Comparison of ENCODE assay signal across 16 mouse cellular contexts in genomic region chr3:107765979-107766378, GRCm38 (mm10).
"Had no signal": no experiment of that assay in that cellular context is flagged by ENCODE, and none has a peak within 500 bp of the region (broad histone marks: within the 10 kb centered on the region; RNA-seq: fewer than 3 reads in every experiment).

No protein-coding gene starts in this region.

- H3K27me3 ChIP-seq: limb, embryonic 15.5 days; midbrain, embryonic 15.5 days; neural tube, embryonic 13.5 days; stomach, embryonic 15.5 days had no signal

- H3K9me3 ChIP-seq: limb, embryonic 12.5 days; limb, embryonic 15.5 days; lung, embryonic 15.5 days; midbrain, embryonic 12.5 days; midbrain, embryonic 15.5 days; neural tube, embryonic 13.5 days; stomach, embryonic 15.5 days had no signal

- H3K9ac ChIP-seq: limb, embryonic 12.5 days; limb, embryonic 15.5 days; lung, embryonic 15.5 days; midbrain, embryonic 12.5 days; midbrain, embryonic 15.5 days; neural tube, embryonic 13.5 days; stomach, embryonic 15.5 days had no signal

- H3K36me3 ChIP-seq: limb, embryonic 12.5 days; limb, embryonic 15.5 days; lung, embryonic 15.5 days; midbrain, embryonic 12.5 days; midbrain, embryonic 15.5 days; neural tube, embryonic 13.5 days; stomach, embryonic 15.5 days had no signal

- H3K4me3 ChIP-seq: limb, embryonic 12.5 days; limb, embryonic 15.5 days; lung, embryonic 15.5 days; midbrain, embryonic 12.5 days; midbrain, embryonic 15.5 days; neural tube, embryonic 13.5 days; stomach, embryonic 15.5 days had no signal

- H3K4me2 ChIP-seq: limb, embryonic 12.5 days; limb, embryonic 15.5 days; lung, embryonic 15.5 days; midbrain, embryonic 12.5 days; midbrain, embryonic 15.5 days; neural tube, embryonic 13.5 days; stomach, embryonic 15.5 days had no signal

- DNase-seq: kidney, adult 11 months; kidney, adult 9 months; kidney, postnatal 14 days; left cerebral cortex, postnatal 4 days; retina, postnatal 1 day; right cerebral cortex, postnatal 25 days; spleen, adult 18-20 months; thymus, postnatal 25 days had no signal

- H3K27ac ChIP-seq: limb, embryonic 12.5 days; limb, embryonic 15.5 days; midbrain, embryonic 12.5 days; midbrain, embryonic 15.5 days; neural tube, embryonic 13.5 days; stomach, embryonic 15.5 days had no signal

- ATAC-seq: inflammation-experienced regulatory T-cells, adult 6 months; midbrain, embryonic 15.5 days had no signal

- H3K4me1 ChIP-seq: limb, embryonic 12.5 days; midbrain, embryonic 12.5 days; midbrain, embryonic 15.5 days had no signal
